Mouse (Mus musculus) heart, embryonic 12.5 days (tissue): Measurements from ENCODE around the gene Txn2. TPM values are rescaled to one million over a fixed set of nuclear protein-coding genes. Genes with fewer than 3 reads are reported as not detected.

Source experiments
- polyA plus RNA-seq: library from polyadenylated mRNA; unstranded; fragments of >200 nt; fragmentation: Nextera tagmentation; extraction: Ambion mirVana; gene quantifications from 2 replicates; pipeline ENCODE4 v1.2.1, GENCODE M21; 2016

The Txn2 gene
- polyA plus RNA-seq, 1 experiment from 2014 or later, result 228 TPM

Other genes starting within 250 kb of the Txn2 start
- not detected in 2 replicates for gene Apol7e, start 230.1 kb downstream of the Txn2 start, polyA plus RNA-seq
- 0.20 and 0.22 TPM in 2 replicates for gene Apol9b, start 200.0 kb downstream of the Txn2 start, polyA plus RNA-seq
- 0.65 and 0.74 TPM in 2 replicates for gene Apol8, start 172.0 kb downstream of the Txn2 start, polyA plus RNA-seq
- gene Myh9, start 86.8 kb downstream of the Txn2 start, polyA plus RNA-seq, result 41.9 and 42.0 TPM in 2 replicates
- 1.1 and 1.3 TPM in 2 replicates for gene Foxred2, start 27.7 kb upstream of the Txn2 start, polyA plus RNA-seq
- 157 and 162 TPM in 2 replicates for gene Eif3d, start 41.8 kb upstream of the Txn2 start, polyA plus RNA-seq
- gene Cacng2, start 191.0 kb upstream of the Txn2 start, polyA plus RNA-seq, result not detected in 2 replicates
- gene Ift27, start 245.1 kb upstream of the Txn2 start, polyA plus RNA-seq, result 34.4 and 38.0 TPM in 2 replicates